ENCODE assay signal across 8 mouse cellular contexts in genomic region chr5:100821375-100821774, GRCm38 (mm10). TPM values are rescaled to one million over a fixed set of nuclear protein-coding genes. Genes with fewer than 3 reads are reported as not detected.
A peak's percentile ranks its signal among the peaks of the same experiment; 100 is the strongest.
DNase-seq lines count a peak whose midpoint lies in the region; ATAC-seq lines count a peak whose summit lies in the region.

No protein-coding gene starts in this region.

- H3K4me3 ChIP-seq in kidney, embryonic 16.5 days (ENCODE audit: low read length), result no peak overlapping the region
- 0 out of 2 replicates have a peak overlapping the region, but pooled peaks have one; percentile 91 for H3K4me3 ChIP-seq in intestine, embryonic 15.5 days (replicated peaks)
- H3K4me3 ChIP-seq in midbrain, embryonic 16.5 days (ENCODE audit: low read depth, low read length), result no peak overlapping the region; the same call in 1 of the 2 replicates

- no peak overlapping the region for H3K27ac ChIP-seq in kidney, embryonic 16.5 days (ENCODE audit: low read length)
- no peak overlapping the region for H3K27ac ChIP-seq in intestine, embryonic 15.5 days
- H3K27ac ChIP-seq in midbrain, embryonic 16.5 days (ENCODE audit: low read length), result no peak overlapping the region

- no peaks in the 10 kb centered on the region for H3K9me3 ChIP-seq in kidney, embryonic 16.5 days (ENCODE audit: low read length)
- H3K9me3 ChIP-seq in intestine, embryonic 15.5 days, result no peaks in the 10 kb centered on the region
- H3K9me3 ChIP-seq in midbrain, embryonic 16.5 days (replicated peaks; ENCODE audit: control insufficient read depth, low read length, poor library complexity, severe bottlenecking), result no peaks in the 10 kb centered on the region

- 82% methylated on average over 8 of the region's 8 CpGs for WGBS in kidney, embryonic 16.5 days
- WGBS in intestine, embryonic 15.5 days, result 77% methylated on average over 8 of the region's 8 CpGs
- 80% methylated on average over 8 of the region's 8 CpGs for WGBS in midbrain, embryonic 16.5 days

- DNase-seq in kidney, postnatal 36 days, result no peak
- no peak for DNase-seq in ovary, postnatal 10 days (ENCODE audit: low spot score)
- no peak for DNase-seq in urinary bladder, postnatal 25 days (ENCODE audit: low spot score)
- no peak for DNase-seq in lung, postnatal 4 days

- no peaks in the 10 kb centered on the region for H3K36me3 ChIP-seq in kidney, embryonic 16.5 days (ENCODE audit: insufficient read depth, low read length)
- H3K36me3 ChIP-seq in intestine, embryonic 15.5 days, result no peaks in the 10 kb centered on the region
- H3K36me3 ChIP-seq in midbrain, embryonic 16.5 days (ENCODE audit: control insufficient read depth, insufficient read depth, low read length), result no peaks in the 10 kb centered on the region

- H3K27me3 ChIP-seq in kidney, embryonic 16.5 days (ENCODE audit: insufficient read depth, low read length), result no peaks in the 10 kb centered on the region
- no peaks in the 10 kb centered on the region for H3K27me3 ChIP-seq in intestine, embryonic 15.5 days (replicated peaks)
- H3K27me3 ChIP-seq in midbrain, embryonic 16.5 days (ENCODE audit: control insufficient read depth, insufficient read depth, low read depth, low read length), result no peaks in the 10 kb centered on the region

- H3K4me1 ChIP-seq in kidney, embryonic 16.5 days (ENCODE audit: insufficient read depth, low read length), result peaks cover 4% of the 10 kb centered on the region; the same call in 1 of the 2 replicates
- H3K4me1 ChIP-seq in intestine, embryonic 15.5 days (replicated peaks), result 0 out of 2 replicates have a peak, but pooled peaks cover 2% of the 10 kb centered on the region
- peaks cover 9% of the 10 kb centered on the region for H3K4me1 ChIP-seq in midbrain, embryonic 16.5 days (ENCODE audit: control insufficient read depth, insufficient read depth, low read length)

- ATAC-seq in kidney, embryonic 16.5 days (ENCODE audit: low FRiP score, low TSS enrichment), result no peak
- ATAC-seq in common myeloid progenitor, adult 5-6 weeks (replicated peaks; ENCODE audit: low read depth, poor library complexity, severe bottlenecking), result peak; percentile 37; the same call in 1 of the 2 replicates
- 0 out of 2 replicates have a peak, but pooled peaks have one; percentile 2 for ATAC-seq in intestine, embryonic 15.5 days
- peak; percentile 26 for ATAC-seq in midbrain, embryonic 16.5 days

- no peak overlapping the region for H3K9ac ChIP-seq in kidney, embryonic 16.5 days (replicated peaks; ENCODE audit: low read length)
- no peak overlapping the region for H3K9ac ChIP-seq in intestine, embryonic 15.5 days
- no peak overlapping the region for H3K9ac ChIP-seq in midbrain, embryonic 16.5 days (ENCODE audit: low read depth, low read length)

- H3K4me2 ChIP-seq in kidney, embryonic 16.5 days (replicated peaks; ENCODE audit: low read depth, low read length), result peak overlapping the region; percentile 78; the same call in 1 of the 2 replicates
- peak overlapping the region; percentile 86 for H3K4me2 ChIP-seq in intestine, embryonic 15.5 days (replicated peaks)
- peak overlapping the region; percentile 95 for H3K4me2 ChIP-seq in midbrain, embryonic 16.5 days (ENCODE audit: low read length)

RNA-seq across cellular contexts. Expression of gene Abraxas1, which starts 0.6 kb away (rescaled TPM):
- polyA plus RNA-seq in kidney, embryonic 16.5 days (2015; fragmentation: Nextera tagmentation; extraction: Ambion mirVana), result 29.7 and 32.4 TPM in 2 replicates
- 39.5 and 58.5 TPM in 2 replicates for total RNA-seq in common myeloid progenitor, adult 5-6 weeks (2017)
- polyA plus RNA-seq in intestine, embryonic 15.5 days (2015; fragmentation: Nextera tagmentation; extraction: Ambion mirVana), result 26.7 and 30.0 TPM in 2 replicates
- 12.0 and 17.1 TPM in 2 replicates for polyA plus RNA-seq in midbrain, embryonic 16.5 days (2015; fragmentation: Nextera tagmentation; extraction: Ambion mirVana)

RNA-seq across cellular contexts. Expression of gene Mrps18c, which starts 22.9 kb away (rescaled TPM):
- 137 and 142 TPM in 2 replicates for polyA plus RNA-seq in kidney, embryonic 16.5 days (2015; fragmentation: Nextera tagmentation; extraction: Ambion mirVana)
- total RNA-seq in common myeloid progenitor, adult 5-6 weeks (2017), result 166 and 196 TPM in 2 replicates
- polyA plus RNA-seq in intestine, embryonic 15.5 days (2015; fragmentation: Nextera tagmentation; extraction: Ambion mirVana), result 169 and 172 TPM in 2 replicates
- 137 and 143 TPM in 2 replicates for polyA plus RNA-seq in midbrain, embryonic 16.5 days (2015; fragmentation: Nextera tagmentation; extraction: Ambion mirVana)

RNA-seq across cellular contexts. Expression of gene Helq, which starts 23.0 kb away (rescaled TPM):
- 12.9 and 16.5 TPM in 2 replicates for polyA plus RNA-seq in kidney, embryonic 16.5 days (2015; fragmentation: Nextera tagmentation; extraction: Ambion mirVana)
- total RNA-seq in common myeloid progenitor, adult 5-6 weeks (2017), result 13.7 and 23.6 TPM in 2 replicates
- polyA plus RNA-seq in intestine, embryonic 15.5 days (2015; fragmentation: Nextera tagmentation; extraction: Ambion mirVana), result 13.6 and 16.2 TPM in 2 replicates
- 20.6 and 24.3 TPM in 2 replicates for polyA plus RNA-seq in midbrain, embryonic 16.5 days (2015; fragmentation: Nextera tagmentation; extraction: Ambion mirVana)

RNA-seq across cellular contexts. Expression of gene Gpat3, which starts 24.1 kb away (rescaled TPM):
- polyA plus RNA-seq in kidney, embryonic 16.5 days (2015; fragmentation: Nextera tagmentation; extraction: Ambion mirVana), result 1.4 and 1.7 TPM in 2 replicates
- total RNA-seq in common myeloid progenitor, adult 5-6 weeks (2017), result not detected in 2 replicates
- polyA plus RNA-seq in intestine, embryonic 15.5 days (2015; fragmentation: Nextera tagmentation; extraction: Ambion mirVana), result 12.0 and 12.6 TPM in 2 replicates
- 0.57 TPM in 2 replicates for polyA plus RNA-seq in midbrain, embryonic 16.5 days (2015; fragmentation: Nextera tagmentation; extraction: Ambion mirVana)
